Mouse (Mus musculus) monocyte, adult 5-6 weeks (primary cell): Measurements from ENCODE around the gene Hdac11. TPM values are rescaled to one million over a fixed set of nuclear protein-coding genes. Genes with fewer than 3 reads are reported as not detected.

Source experiments
- ATAC-seq: fragments of 153-309, 156-312 bp; replicated peaks from 2 replicates; pipeline ENCODE4 v1.8.0; 2017; ENCODE audit warnings: mild to moderate bottlenecking; ENCODE audit not compliant: low TSS enrichment, insufficient number of reproducible peaks, severe bottlenecking, poor library complexity, low FRiP score
- total RNA-seq: library from RNA; stranded (forward); fragments of 200-1000, 200-491, 200-594 nt; gene quantifications from 3 replicates; pipeline ENCODE4 v1.2.3, GENCODE M21; 2017

Hdac11 gene
- total RNA-seq, 1 experiment from 2014 or later: 1.6 TPM

DNA sequence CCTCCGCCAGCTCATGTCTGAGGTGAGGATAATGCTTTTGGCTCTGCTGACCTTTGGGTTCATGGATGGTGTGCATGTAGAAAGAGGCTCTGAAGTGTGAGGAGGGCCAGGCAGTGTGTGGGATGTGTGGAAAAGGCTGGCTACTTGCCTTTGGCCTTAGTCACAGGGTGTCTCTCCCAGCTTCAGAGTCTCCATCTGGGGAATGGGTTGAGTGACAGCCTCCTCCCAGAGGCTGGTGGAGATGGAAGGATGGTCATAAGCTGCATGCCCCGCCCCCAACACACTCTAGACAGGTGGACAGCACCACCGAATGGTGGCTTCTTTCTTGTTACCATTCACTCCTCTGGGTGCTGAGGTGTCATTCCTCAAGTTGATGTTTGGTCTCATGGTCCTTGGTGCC lies 62.4 kb downstream of the Hdac11 start:
- no peak for ATAC-seq

DNA sequence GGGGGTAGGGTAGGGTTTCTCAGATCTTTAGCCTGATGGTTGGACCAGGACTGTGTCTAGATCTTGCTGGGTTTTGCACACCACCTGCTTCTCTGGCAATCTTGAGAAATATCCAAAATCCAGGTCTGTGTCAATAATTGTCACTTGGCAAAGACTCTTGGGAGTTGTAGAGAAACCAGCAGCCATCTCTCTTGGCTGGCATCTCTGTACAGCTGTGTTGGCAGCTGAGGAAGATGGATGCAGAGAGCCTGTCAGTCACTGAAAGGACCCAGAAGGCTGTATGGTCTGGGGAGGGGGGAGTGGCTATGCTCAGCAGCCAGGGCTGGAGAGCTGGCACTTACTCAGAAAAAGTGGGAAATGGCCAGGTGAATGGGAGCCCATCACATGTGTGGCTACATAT lies 63.6 kb downstream of the Hdac11 start:
- no peak for ATAC-seq

DNA sequence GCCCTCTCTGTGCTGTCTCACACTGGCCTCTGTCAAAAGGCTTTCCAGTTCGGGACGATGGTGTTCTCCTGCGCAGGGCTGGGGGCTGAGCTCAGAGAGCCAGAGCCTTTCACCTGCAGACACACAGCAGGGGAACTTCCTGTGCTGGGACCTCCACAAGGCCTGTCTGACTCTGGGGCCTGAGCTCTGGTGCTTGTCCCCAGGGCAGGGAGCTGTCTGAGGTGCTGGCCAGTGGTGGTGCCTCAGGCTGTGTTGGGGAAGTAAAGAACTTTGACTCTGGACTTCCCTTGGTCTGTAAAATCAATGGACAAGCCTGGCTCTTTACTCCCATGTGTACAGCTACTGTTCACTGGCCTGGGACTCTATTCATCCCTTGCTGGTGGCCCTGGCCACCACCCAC lies 64.6 kb downstream of the Hdac11 start:
- no peak for ATAC-seq

DNA sequence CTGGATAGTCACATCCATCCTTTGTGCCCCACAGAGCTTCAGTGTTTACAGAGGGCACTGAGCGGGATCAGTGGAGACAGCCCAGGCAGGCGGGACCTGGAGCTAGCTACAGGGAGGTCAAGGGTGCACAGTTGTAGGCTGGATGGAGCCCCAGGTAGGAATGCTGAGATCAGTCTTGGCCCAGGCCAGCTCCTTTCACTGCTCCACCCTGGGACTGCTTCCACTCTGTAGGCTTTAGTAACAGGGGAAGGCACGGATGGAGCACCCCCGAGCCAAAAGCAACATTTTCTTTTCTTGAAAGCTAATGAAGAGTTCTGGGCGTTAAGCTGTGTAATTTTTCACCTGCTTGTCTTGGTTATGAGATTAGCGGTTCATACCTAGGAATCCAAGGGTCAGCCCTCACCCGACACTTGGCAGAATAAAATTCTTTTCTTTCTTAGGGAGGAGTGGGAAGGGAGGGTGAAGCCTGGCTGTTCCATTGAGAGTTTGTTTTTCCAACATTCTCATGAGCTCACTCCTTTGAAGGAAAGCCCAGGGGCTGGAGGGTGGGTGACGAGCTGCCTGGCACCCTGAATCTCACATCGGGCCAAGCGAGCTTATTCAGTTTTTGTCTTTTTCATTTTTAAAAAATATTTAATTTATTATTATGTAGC lies 66.4 kb downstream of the Hdac11 start:
- no peak for ATAC-seq

Other genes starting within 250 kb of the Hdac11 start
- gene Iqsec1, start 168.0 kb upstream of the Hdac11 start, total RNA-seq: 16.6 to 50.9 TPM (median 25.0 TPM) in 3 replicates
- 73.6 to 178 TPM (median 77.9 TPM) in 3 replicates for gene Nup210, start 39.8 kb upstream of the Hdac11 start, total RNA-seq
- gene Fbln2, start 55.8 kb downstream of the Hdac11 start, total RNA-seq: not detected in 3 replicates